8 mouse cellular contexts compared by ENCODE assay signal in the genomic region with DNA sequence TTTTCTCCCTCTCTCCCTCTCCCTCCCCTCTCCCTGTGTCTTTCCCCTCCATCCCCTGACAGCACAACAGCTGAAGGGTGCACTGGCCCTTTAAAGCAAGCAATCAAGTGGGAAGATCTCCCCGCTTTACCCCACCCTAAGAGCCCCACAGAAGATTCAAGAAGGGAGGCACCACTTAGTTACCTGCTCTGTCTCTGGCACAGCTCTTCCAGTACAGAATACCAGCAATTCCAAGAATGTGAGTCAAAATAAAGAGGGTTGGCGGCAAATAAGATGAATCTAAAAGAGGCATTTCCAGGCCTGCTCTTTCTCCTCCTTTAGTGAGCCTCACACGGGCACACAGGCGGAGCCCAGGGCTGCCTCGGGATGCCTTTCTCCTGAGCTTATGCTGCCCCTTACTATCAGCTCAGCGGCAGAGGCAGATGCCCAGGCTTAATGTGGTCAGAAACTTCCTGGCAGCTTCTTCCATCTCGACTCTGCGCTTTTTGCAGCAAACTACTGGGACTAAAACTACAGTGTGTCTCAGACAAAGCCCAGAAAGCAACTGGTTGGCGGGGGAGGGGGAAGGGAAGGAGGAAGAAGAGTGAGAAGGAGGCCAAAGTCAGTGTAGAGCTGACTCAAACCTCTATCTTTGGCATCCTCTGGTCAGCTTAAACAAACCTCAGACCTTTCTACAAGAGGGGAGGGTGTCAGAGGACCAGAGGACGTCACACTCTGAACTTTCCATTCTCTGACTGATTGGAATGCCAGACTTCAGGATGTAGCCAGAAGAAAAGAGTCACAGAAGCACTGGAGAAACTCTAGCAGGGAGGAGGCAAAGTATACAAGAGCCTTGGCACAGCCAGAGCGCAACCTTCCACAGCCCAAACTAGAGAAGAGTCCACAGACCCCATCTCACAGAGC.
DNase-seq lines count a peak whose midpoint lies in the region; ATAC-seq and TF ChIP-seq lines count a peak whose summit lies in the region.

No protein-coding gene starts in this region.

- 9% methylated on average over 11 of the region's 11 CpGs for WGBS in intestine, embryonic 14.5 days
- 15% methylated on average over 11 of the region's 11 CpGs for WGBS in liver, postnatal 0 days (ENCODE audit: insufficient replicate concordance)
- WGBS in neural tube, embryonic 12.5 days, result 11% methylated on average over 11 of the region's 11 CpGs

- peak overlapping the region; percentile 50 for H3K9ac ChIP-seq in intestine, embryonic 14.5 days (ENCODE audit: low read length)
- peak overlapping the region; percentile 61 for H3K9ac ChIP-seq in liver, postnatal 0 days (replicated peaks)
- 0 out of 2 replicates have a peak overlapping the region, but pooled peaks have one; percentile 29 for H3K9ac ChIP-seq in neural tube, embryonic 12.5 days

- peak overlapping the region; percentile 33 for H3K4me3 ChIP-seq in intestine, embryonic 14.5 days (ENCODE audit: low read depth, low read length)
- H3K4me3 ChIP-seq in liver, postnatal 0 days (ENCODE audit: low read depth, low read length), result peak overlapping the region; percentile 47
- 0 out of 2 replicates have a peak overlapping the region, but pooled peaks have one; percentile 13 for H3K4me3 ChIP-seq in neural tube, embryonic 12.5 days

- H3K27ac ChIP-seq in intestine, embryonic 14.5 days (ENCODE audit: low read depth), result peak overlapping the region; percentile 82
- peak overlapping the region; percentile 91 for H3K27ac ChIP-seq in liver, postnatal 0 days (ENCODE audit: low read depth)
- 0 out of 2 replicates have a peak overlapping the region, but pooled peaks have one; percentile 32 for H3K27ac ChIP-seq in neural tube, embryonic 12.5 days

- H3K36me3 ChIP-seq in intestine, embryonic 14.5 days (ENCODE audit: control insufficient read depth, insufficient read depth, low read length), result no peaks in the 10 kb centered on the region
- H3K36me3 ChIP-seq in liver, postnatal 0 days (replicated peaks; ENCODE audit: insufficient read depth, low read length), result no peaks in the 10 kb centered on the region
- no peaks in the 10 kb centered on the region for H3K36me3 ChIP-seq in neural tube, embryonic 12.5 days

- no peaks in the 10 kb centered on the region for H3K27me3 ChIP-seq in intestine, embryonic 14.5 days (replicated peaks; ENCODE audit: control insufficient read depth, insufficient read depth, low read length)
- no peaks in the 10 kb centered on the region for H3K27me3 ChIP-seq in liver, postnatal 0 days (ENCODE audit: insufficient read depth, low read length)
- no peaks in the 10 kb centered on the region for H3K27me3 ChIP-seq in neural tube, embryonic 12.5 days (replicated peaks)

- no peak for TF ChIP-seq CTCF in brain, embryonic 14.5 days (IDR thresholded peaks at IDR 0.05; ENCODE audit: borderline replicate concordance, extremely low read depth, insufficient read depth, insufficient read length)
- no peak for TF ChIP-seq CTCF in liver, postnatal 0 days (IDR thresholded peaks at IDR 0.05; ENCODE audit: low read depth)

- TF ChIP-seq EP300 in liver, postnatal 0 days (IDR thresholded peaks at IDR 0.05; ENCODE audit: low read depth), result no peak

- H3K9me3 ChIP-seq in intestine, embryonic 14.5 days (ENCODE audit: control insufficient read depth, low read length), result no peaks in the 10 kb centered on the region
- no peaks in the 10 kb centered on the region for H3K9me3 ChIP-seq in liver, postnatal 0 days (ENCODE audit: low read length)
- no peaks in the 10 kb centered on the region for H3K9me3 ChIP-seq in neural tube, embryonic 12.5 days

- TF ChIP-seq POLR2A in brain, embryonic 14.5 days (IDR thresholded peaks at IDR 0.05; ENCODE audit: borderline replicate concordance, extremely low read depth, insufficient read depth, insufficient read length, poor library complexity, severe bottlenecking), result no peak

- peaks cover 16% of the 10 kb centered on the region for H3K4me1 ChIP-seq in intestine, embryonic 14.5 days (replicated peaks; ENCODE audit: control insufficient read depth, insufficient read depth, low read length)
- H3K4me1 ChIP-seq in liver, postnatal 0 days (ENCODE audit: insufficient read depth), result peaks cover 26% of the 10 kb centered on the region
- H3K4me1 ChIP-seq in neural tube, embryonic 12.5 days, result peaks cover 23% of the 10 kb centered on the region

- peak; percentile 21 to 69 for DNase-seq in adrenal gland, adult (ENCODE audit: inconsistent age in 2 of 2, low spot score in 1 of 2)
- DNase-seq in adrenal gland, postnatal 25 days, result no peak
- DNase-seq in brain, embryonic 14.5 days (ENCODE audit: low read depth), result peak; percentile 73
- DNase-seq in gastrocnemius, postnatal 36 days, result peak; percentile 24 to 41
- peak; percentile 77 for DNase-seq in intestine, embryonic 14.5 days (ENCODE audit: low spot score)
- peak; percentile 34 for DNase-seq in liver, postnatal 0 days
- DNase-seq in yolk sac, embryonic 10.5 days (ENCODE audit: low spot score), result peak; percentile 52

- H3K4me2 ChIP-seq in intestine, embryonic 14.5 days (ENCODE audit: low read length), result peak overlapping the region; percentile 43
- H3K4me2 ChIP-seq in liver, postnatal 0 days (ENCODE audit: low read depth, low read length), result peak overlapping the region; percentile 70
- peak overlapping the region; percentile 47 for H3K4me2 ChIP-seq in neural tube, embryonic 12.5 days (replicated peaks)

- ATAC-seq in intestine, embryonic 14.5 days (replicated peaks; ENCODE audit: low FRiP score, low TSS enrichment, low read depth), result peak; percentile 73
- peak; percentile 63 for ATAC-seq in liver, postnatal 0 days
- 0 out of 2 replicates have a peak, but pooled peaks have one; percentile 37 for ATAC-seq in neural tube, embryonic 12.5 days (ENCODE audit: low FRiP score, low read depth)

- intact Hi-C loops in gastrocnemius, postnatal 36 days (cut with DNase I), result no loop called here

Comparison
In these comparisons a context has a peak if more than half of its experiments do, and no peak if none do; other contexts are left out.
1. H3K27ac ChIP-seq: peak in every context shown above with its lines; median percentile 91 in liver, postnatal 0 days; 82 in intestine, embryonic 14.5 days; 32 in neural tube, embryonic 12.5 days.